Mouse (Mus musculus) c-Kit-negative CD71-positive TER-119-positive erythroid progenitor cells, embryonic 14.5 days (primary cell): ENCODE measurements around the gene Adam34.
"Not testable (repeated sequence)": the region's sequence is repeated elsewhere in the genome, so short reads cannot be mapped to it uniquely, and the experiment has no call there.

ENCODE experiments used
- DNase-seq: peaks from one replicate; pipeline ENCODE4 v3.0.0-alpha.2; 2013; ENCODE audit warnings: low read depth, low spot score

Gene Adam34

GRCm38 (mm10) chr8:43709949-43710348 is at the start of gene Adam34:
Gene Adam34 (minus strand): TSS chr8:43710049.
- no peak for DNase-seq

DNA sequence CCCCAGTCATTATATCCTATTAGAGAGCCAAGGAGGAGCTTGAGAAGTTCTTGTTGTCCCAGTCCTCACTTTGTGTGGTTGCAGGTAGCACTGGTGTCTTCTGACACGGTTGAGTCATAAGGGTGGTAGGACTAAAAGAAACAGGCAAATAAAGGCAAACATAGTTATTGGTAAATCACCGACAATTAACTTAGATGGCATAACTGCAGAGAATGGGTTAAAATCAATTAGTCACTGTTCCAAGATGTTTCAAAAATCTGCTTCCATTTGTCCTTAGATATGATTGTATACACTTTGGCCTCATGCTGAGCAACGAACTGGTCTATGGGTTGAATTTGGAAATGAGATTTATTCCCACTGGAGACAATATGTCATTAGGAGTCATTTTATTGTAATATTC is 82.7 kb downstream of the Adam34 start, which contains the start of gene Gm5346:
Gm5346 (minus strand) TSS at position 101 of the 400 bp plus-strand sequence.
- DNase-seq, result no peak

DNA sequence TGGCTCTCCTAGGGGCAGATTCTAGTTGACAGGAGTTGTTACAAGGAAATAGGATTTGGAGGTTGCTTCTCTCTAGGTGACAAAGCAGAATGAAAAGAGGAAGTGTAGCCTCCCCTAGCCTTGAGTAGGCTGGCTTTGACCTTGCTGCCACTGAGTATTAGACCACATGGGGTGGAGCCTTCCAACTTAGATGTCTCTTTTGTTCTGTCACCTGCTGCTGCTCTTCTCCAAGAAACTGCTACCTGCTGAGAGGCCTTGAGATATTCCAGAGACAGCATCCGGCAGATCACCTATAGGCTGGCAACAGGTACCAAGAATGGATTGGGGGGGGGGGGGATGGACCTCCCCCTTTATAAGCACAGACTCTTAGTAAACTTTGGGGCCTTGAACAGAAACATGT is 93.8 kb downstream of the Adam34 start:
- no peak for DNase-seq

GRCm38 (mm10) chr8:43603657-43604056 is 106.2 kb downstream of the Adam34 start:
- not testable (repeated sequence) for DNase-seq

GRCm38 (mm10) chr8:43603166-43603565 is 106.7 kb downstream of the Adam34 start:
- DNase-seq, result not testable (repeated sequence)
